Mouse (Mus musculus): ENCODE measurements at regions not wholly inside any gene's neighbourhood (a gene's known extent, or its start where the extent isn't known, plus 50 kb on each side); places are given as distances from the start of the nearest gene placed in this dataset.
"Not testable (repeated sequence)": the region's sequence is repeated elsewhere in the genome, so short reads cannot be mapped to it uniquely, and the experiment has no call there.

DNA sequence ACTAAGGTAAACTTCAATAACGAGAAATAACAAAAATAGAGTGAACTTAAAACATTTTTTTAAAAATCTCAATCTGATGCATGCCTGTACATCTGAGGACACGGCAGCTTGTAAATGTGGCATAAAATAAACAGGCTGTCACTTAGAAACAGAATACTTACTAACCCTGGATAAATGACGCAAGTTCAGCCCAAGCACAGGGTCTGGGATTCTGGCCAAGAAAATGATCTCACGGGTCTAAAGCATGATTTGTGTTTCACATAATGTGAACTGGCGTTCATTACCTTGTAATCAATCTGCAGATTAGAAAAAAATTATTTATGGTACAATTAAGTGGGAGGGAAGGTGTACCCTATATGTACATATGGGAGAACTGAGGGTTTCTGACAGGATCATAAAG, 512.1 kb upstream of the Vrk2 start:
- in situ Hi-C loops (cut with MboI; ENCODE audit: unreplicated experiment in 2 of 2), result no loop called here

- in situ Hi-C loops (cut with MboI; ENCODE audit: unreplicated experiment in 2 of 2), result no loop called here
These were observed 509.1 kb upstream of the Vrk2 start for GRCm38 (mm10) chr11:27102906-27103305.

- in situ Hi-C loops (cut with MboI; ENCODE audit: unreplicated experiment in 2 of 2), result no loop called here
These were observed 508.2 kb upstream of the Vrk2 start for GRCm38 (mm10) chr11:27102045-27102444.

GRCm38 (mm10) chr11:27096615-27097014, 502.8 kb upstream of the Vrk2 start:
- in situ Hi-C loops (cut with MboI; ENCODE audit: unreplicated experiment in 2 of 2), result no loop called here

GRCm38 (mm10) chr11:27095460-27095859, 501.7 kb upstream of the Vrk2 start:
- in situ Hi-C loops (cut with MboI; ENCODE audit: unreplicated experiment in 2 of 2), result not testable (repeated sequence)

GRCm38 (mm10) chr11:27086516-27086915, 492.7 kb upstream of the Vrk2 start:
- in situ Hi-C loops (cut with MboI; ENCODE audit: unreplicated experiment in 2 of 2), result no loop called here

DNA sequence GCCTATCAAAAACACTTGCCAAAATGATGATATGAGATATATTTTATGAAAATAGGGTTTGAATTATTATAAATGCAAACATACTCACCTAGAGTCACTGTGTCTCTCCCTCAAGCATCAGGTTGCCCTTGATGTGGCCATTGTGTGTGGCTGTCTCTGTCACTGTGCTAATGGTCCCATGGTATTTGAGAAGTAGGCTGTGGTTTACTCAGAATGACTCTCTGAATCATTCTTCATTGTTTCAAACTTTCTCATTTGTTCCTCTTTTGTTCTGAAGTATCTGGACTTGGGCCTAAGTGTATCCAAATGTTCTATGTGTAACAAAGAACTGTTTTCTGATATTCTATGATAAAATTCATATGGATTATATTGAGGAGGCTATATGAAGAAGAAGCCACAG, 487.4 kb upstream of the Vrk2 start:
- in situ Hi-C loops (cut with MboI; ENCODE audit: unreplicated experiment in 2 of 2), result no loop called here

- in situ Hi-C loops (cut with MboI; ENCODE audit: unreplicated experiment in 2 of 2), result no loop called here
These were observed 476.6 kb upstream of the Vrk2 start for GRCm38 (mm10) chr11:27070381-27070780.

GRCm38 (mm10) chr11:27027243-27027852, 433.5 kb upstream of the Vrk2 start:
- in situ Hi-C loops (cut with MboI; ENCODE audit: unreplicated experiment in 2 of 2), result no loop called here

- in situ Hi-C loops (cut with MboI; ENCODE audit: unreplicated experiment in 2 of 2), result no loop called here
These were observed 431.7 kb upstream of the Vrk2 start for GRCm38 (mm10) chr11:27025500-27025899.

- in situ Hi-C loops (cut with MboI; ENCODE audit: unreplicated experiment in 2 of 2), result no loop called here
These were observed 402.7 kb upstream of the Vrk2 start for GRCm38 (mm10) chr11:26996292-26997099.

GRCm38 (mm10) chr11:26981216-26981615, 387.4 kb upstream of the Vrk2 start:
- in situ Hi-C loops (cut with MboI; ENCODE audit: unreplicated experiment in 2 of 2), result no loop called here

DNA sequence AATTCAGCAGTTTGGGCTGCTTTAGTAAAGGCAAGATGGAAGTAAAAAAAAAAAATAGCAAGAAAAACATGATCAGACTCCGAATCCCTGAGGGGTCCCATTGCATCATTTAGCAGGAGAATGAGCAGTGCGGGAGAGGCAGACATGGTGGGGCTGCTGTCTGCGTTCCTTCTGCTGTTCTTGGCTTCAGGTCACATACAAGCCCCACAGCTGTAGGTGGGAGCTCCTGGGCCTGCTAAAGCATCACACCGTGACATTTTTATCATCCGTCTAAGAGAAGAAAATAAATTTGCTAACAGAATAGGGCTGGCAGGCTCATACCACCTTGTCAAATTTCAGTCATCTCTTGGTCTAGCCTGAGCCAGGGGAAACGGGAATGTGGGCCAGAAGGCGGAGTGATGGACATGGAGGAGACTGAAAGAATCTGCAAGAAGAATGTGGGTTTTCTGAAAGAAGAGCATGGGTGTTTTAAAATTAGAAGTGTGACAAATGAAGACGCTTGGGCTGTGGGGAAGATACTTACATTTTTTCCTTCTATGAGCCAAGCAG, 378.8 kb upstream of the Vrk2 start:
- in situ Hi-C loops (cut with MboI; ENCODE audit: unreplicated experiment in 2 of 2), result loop anchor here (25.0 kb wide), 2 partner anchors 1110 to 1660 kb away; no protein-coding TSS in a partner anchor

DNA sequence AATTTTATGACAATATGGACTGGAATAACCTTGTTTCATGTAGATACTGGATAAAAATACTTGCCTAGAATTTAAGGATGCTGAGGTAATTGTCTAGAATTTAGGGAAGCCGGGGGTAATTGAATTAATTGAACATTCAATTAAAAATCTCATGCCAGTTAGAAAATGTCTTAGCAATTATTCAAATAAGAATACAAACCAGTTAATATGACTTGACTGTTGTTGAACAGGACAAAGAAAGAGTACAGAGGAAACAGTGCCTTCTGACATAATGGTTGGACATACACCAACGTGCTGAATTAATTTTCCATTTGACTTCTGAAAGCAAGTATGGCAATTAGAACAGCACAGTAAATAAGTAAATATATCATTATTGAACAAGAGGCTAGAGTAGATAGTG, 377.4 kb upstream of the Vrk2 start:
- in situ Hi-C loops (cut with MboI; ENCODE audit: unreplicated experiment in 2 of 2), result loop anchor here (25.0 kb wide), 2 partner anchors 1109 to 1659 kb away; no protein-coding TSS in a partner anchor

DNA sequence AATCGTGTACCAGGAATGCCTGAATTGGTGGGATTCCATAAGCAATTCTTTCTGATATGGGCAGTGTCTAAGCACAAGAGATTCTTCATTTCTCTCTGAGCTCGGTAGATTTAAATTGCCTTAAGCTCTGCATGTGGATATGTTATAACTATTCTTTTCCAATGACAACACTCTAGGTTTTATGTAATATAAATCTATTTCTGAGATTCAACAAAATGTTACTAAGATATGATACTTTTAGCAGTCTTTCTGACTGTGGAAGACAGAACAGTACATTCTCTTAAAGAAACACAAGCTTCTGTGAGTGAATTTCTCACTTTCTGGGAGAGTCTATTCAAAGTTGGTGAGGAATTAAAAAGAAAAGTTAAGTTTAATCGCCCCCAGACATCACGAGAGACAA, 373.6 kb upstream of the Vrk2 start:
- in situ Hi-C loops (cut with MboI; ENCODE audit: unreplicated experiment in 2 of 2), result loop anchor here (25.0 kb wide), 2 partner anchors 1105 to 1655 kb away; no protein-coding TSS in a partner anchor

DNA sequence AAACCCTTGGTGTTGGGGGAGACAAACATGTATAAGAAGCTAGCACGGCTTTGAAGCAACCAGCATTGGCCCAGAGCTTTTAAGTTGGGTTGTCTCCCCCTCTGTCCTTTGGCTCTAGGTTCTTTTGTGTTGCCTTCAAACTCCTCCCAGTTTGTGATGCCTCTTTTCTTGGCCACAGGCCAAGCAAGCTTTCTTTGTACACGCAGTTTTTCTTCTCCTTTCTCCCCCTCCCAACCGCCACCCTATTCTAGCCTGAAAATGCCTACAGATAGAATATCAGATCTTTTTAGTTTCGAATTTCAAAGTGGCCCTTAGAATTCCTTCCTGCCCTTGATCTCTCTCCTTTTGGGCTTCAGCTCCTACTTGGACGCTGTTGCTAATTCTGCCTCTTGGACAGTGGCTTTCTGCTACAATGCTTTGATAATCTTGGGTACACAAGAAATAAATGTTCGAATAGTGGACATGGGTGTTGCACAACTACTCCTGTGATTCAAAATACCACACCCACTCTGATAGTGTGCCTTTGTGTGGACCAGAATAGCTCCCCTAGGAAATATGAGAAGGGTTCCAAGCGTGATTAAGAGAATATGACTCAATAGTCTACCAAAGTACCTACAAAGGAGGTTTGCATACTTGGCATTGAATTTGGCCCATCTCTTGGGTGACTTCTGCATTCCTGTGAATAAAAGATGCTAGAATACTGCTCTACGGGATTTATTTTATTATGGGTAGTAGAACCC, 369.3 kb upstream of the Vrk2 start:
- in situ Hi-C loops (cut with MboI; ENCODE audit: unreplicated experiment in 2 of 2), result loop anchor here (25.0 kb wide), 2 partner anchors 1101 to 1651 kb away; no protein-coding TSS in a partner anchor

GRCm38 (mm10) chr11:26962040-26962927, 368.5 kb upstream of the Vrk2 start:
- in situ Hi-C loops (cut with MboI; ENCODE audit: unreplicated experiment in 2 of 2), result loop anchor here (25.0 kb wide), 2 partner anchors 1100 to 1650 kb away; no protein-coding TSS in a partner anchor

GRCm38 (mm10) chr11:26961336-26961980, 367.7 kb upstream of the Vrk2 start:
- in situ Hi-C loops (cut with MboI; ENCODE audit: unreplicated experiment in 2 of 2), result loop anchor here (25.0 kb wide), 2 partner anchors 1099 to 1649 kb away; no protein-coding TSS in a partner anchor

DNA sequence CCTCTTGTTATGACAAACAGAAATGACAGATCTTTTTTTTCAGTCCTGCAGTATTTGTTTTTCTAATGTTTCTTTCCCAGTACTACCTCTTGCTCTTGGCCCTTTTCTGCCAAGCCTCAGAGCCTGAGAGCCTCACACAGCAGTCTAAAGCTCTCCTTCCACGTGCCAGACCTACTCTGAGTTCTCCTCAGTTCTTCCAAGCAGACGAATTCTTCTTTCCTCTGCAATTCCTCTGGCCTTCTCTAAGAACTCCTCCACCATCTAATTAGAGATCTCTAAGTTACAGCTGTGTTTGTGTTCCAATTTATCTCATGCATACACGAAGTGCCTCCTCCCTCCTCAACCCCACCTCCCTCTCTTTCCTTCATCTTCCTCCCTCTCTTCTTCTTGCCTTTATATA, 362.4 kb upstream of the Vrk2 start:
- in situ Hi-C loops (cut with MboI; ENCODE audit: unreplicated experiment in 2 of 2), result loop anchor here (10.0 to 25.0 kb wide), 3 partner anchors 751 to 1644 kb away; no protein-coding TSS in a partner anchor

Data from v-Abl transformed pro-B cells (cell line).